Mouse (Mus musculus) midbrain, embryonic 12.5 days (tissue): ENCODE data around the gene Ston2. TPM values are rescaled to one million over a fixed set of nuclear protein-coding genes. Genes with fewer than 3 reads are reported as not detected.
A peak's percentile ranks its signal among the peaks of the same experiment; 100 is the strongest.

Experiments used
- ATAC-seq: fragments of 200-750 bp; cut with Nextera tagmentation; 2 replicates; pipeline ENCODE4 v1.8.0; 2017; ENCODE audit warnings: low read depth, moderate TSS enrichment, moderate library complexity; ENCODE audit not compliant: low FRiP score
- H3K27ac ChIP-seq: fragments of 300-500 bp; sonication (generic); replicated peaks from 2 replicates; pipeline ENCODE4 v1.5.1; 2016; ENCODE audit warnings: mild to moderate bottlenecking
- H3K27me3 ChIP-seq: fragments of 300-500 bp; sonication (generic); 2 replicates; pipeline ENCODE4 v1.6.1; 2016; ENCODE audit warnings: mild to moderate bottlenecking
- H3K36me3 ChIP-seq: fragments of 300-500 bp; sonication (generic); 2 replicates; pipeline ENCODE4 v1.6.1; 2016
- H3K4me1 ChIP-seq: fragments of 300-500 bp; sonication (generic); 2 replicates; pipeline ENCODE4 v1.6.1; 2016
- H3K4me2 ChIP-seq: fragments of 300-500 bp; sonication (generic); replicated peaks from 2 replicates; pipeline ENCODE4 v1.6.1; 2016; ENCODE audit warnings: mild to moderate bottlenecking, moderate library complexity
- H3K4me3 ChIP-seq: fragments of 300-500 bp; sonication (generic); 2 replicates; pipeline ENCODE4 v1.5.1; 2016; ENCODE audit warnings: mild to moderate bottlenecking
- H3K9ac ChIP-seq: fragments of 300-500 bp; sonication (generic); replicated peaks from 2 replicates; pipeline ENCODE4 v1.6.1; 2016; ENCODE audit warnings: mild to moderate bottlenecking, moderate library complexity
- H3K9me3 ChIP-seq: fragments of 300-500 bp; sonication (generic); 2 replicates; pipeline ENCODE4 v1.6.1; 2016; ENCODE audit warnings: mild to moderate bottlenecking
- WGBS: fragments of 180-500 bp; shearing (Covaris S2); methylation state at CpG from one replicate; pipeline ENCODE4 v1.1.7; 2016; 5-methylcytosine and 5-hydroxymethylcytosine counted together
- polyA plus RNA-seq: library from polyadenylated mRNA; unstranded; fragments of >200 nt; fragmentation: Nextera tagmentation; extraction: Ambion mirVana; gene quantifications from 2 replicates; pipeline ENCODE4 v1.2.1, GENCODE M21; 2016

Gene Ston2
- polyA plus RNA-seq, 1 experiment from 2014 or later: 8.0 TPM

- 62% methylated on average over 16 of the region's 16 CpGs for WGBS
- no peaks in the 10 kb centered on the region for H3K27me3 ChIP-seq
- H3K4me1 ChIP-seq: peaks cover 8% of the 10 kb centered on the region; the same call in 1 of the 2 replicates
- H3K4me3 ChIP-seq: no peak overlapping the region
- H3K36me3 ChIP-seq: no peaks in the 10 kb centered on the region
- H3K27ac ChIP-seq: no peak overlapping the region
- ATAC-seq: no peak
- H3K9ac ChIP-seq: no peak overlapping the region
- no peaks in the 10 kb centered on the region for H3K9me3 ChIP-seq
- no peak overlapping the region for H3K4me2 ChIP-seq
Observed at GRCm38 (mm10) chr12:91668529-91669245, 119.5 kb downstream of the Ston2 start.

GRCm38 (mm10) chr12:91667741-91668140 lies 120.4 kb downstream of the Ston2 start:
- Histone ChIP-seq H3K9ac (no peak overlapping the region), H3K36me3 (no peaks in the 10 kb centered on the region), H3K27ac (no peak overlapping the region), H3K4me3 (no peak overlapping the region), H3K9me3 (no peaks in the 10 kb centered on the region), H3K27me3 (no peaks in the 10 kb centered on the region), H3K4me2 (no peak overlapping the region), H3K4me1 (peaks cover 8% of the 10 kb centered on the region; the same call in 1 of the 2 replicates)
- WGBS: 90% methylated on average over 7 of the region's 7 CpGs
- ATAC-seq: no peak

GRCm38 (mm10) chr12:91666607-91667006 lies 121.6 kb downstream of the Ston2 start:
- Histone ChIP-seq H3K9ac (no peak overlapping the region), H3K4me1 (peaks cover 6% of the 10 kb centered on the region; the same call in 1 of the 2 replicates), H3K4me2 (no peak overlapping the region), H3K9me3 (no peaks in the 10 kb centered on the region), H3K27me3 (no peaks in the 10 kb centered on the region), H3K36me3 (no peaks in the 10 kb centered on the region), H3K27ac (no peak overlapping the region), H3K4me3 (no peak overlapping the region)
- WGBS: 90% methylated on average over 3 of the region's 3 CpGs
- ATAC-seq: no peak

- ATAC-seq: no peak
- H3K36me3 ChIP-seq: no peaks in the 10 kb centered on the region
- H3K27ac ChIP-seq: no peak overlapping the region
- peaks cover 6% of the 10 kb centered on the region; the same call in 1 of the 2 replicates for H3K4me1 ChIP-seq
- no peak overlapping the region for H3K9ac ChIP-seq
- no peak overlapping the region for H3K4me3 ChIP-seq
- no peaks in the 10 kb centered on the region for H3K9me3 ChIP-seq
- H3K27me3 ChIP-seq: no peaks in the 10 kb centered on the region
- H3K4me2 ChIP-seq: no peak overlapping the region
- 87% methylated on average over 5 of the region's 5 CpGs for WGBS
Observed at GRCm38 (mm10) chr12:91665431-91665830, 122.8 kb downstream of the Ston2 start.

GRCm38 (mm10) chr12:91663260-91663659 lies 124.9 kb downstream of the Ston2 start:
- H3K4me3 ChIP-seq: no peak overlapping the region
- H3K36me3 ChIP-seq: no peaks in the 10 kb centered on the region
- ATAC-seq: no peak
- WGBS: 93% methylated on average over 6 of the region's 6 CpGs
- no peaks in the 10 kb centered on the region for H3K27me3 ChIP-seq
- peaks cover 6% of the 10 kb centered on the region; the same call in 1 of the 2 replicates for H3K4me1 ChIP-seq
- no peak overlapping the region for H3K9ac ChIP-seq
- no peak overlapping the region for H3K4me2 ChIP-seq
- no peak overlapping the region for H3K27ac ChIP-seq
- H3K9me3 ChIP-seq: no peaks in the 10 kb centered on the region

- Histone ChIP-seq H3K4me2 (no peak overlapping the region), H3K4me1 (peaks cover 3% of the 10 kb centered on the region; the same call in 1 of the 2 replicates), H3K9me3 (no peaks in the 10 kb centered on the region), H3K36me3 (no peaks in the 10 kb centered on the region), H3K4me3 (no peak overlapping the region), H3K9ac (no peak overlapping the region), H3K27ac (no peak overlapping the region), H3K27me3 (no peaks in the 10 kb centered on the region)
- 89% methylated on average over 4 of the region's 4 CpGs for WGBS
- no peak for ATAC-seq
Observed at GRCm38 (mm10) chr12:91662844-91663243, 125.3 kb downstream of the Ston2 start.

GRCm38 (mm10) chr12:91660640-91661417 lies 127.4 kb downstream of the Ston2 start:
- Histone ChIP-seq H3K4me2 (no peak overlapping the region), H3K4me1 (no peaks in the 10 kb centered on the region), H3K9me3 (no peaks in the 10 kb centered on the region), H3K27ac (no peak overlapping the region), H3K4me3 (no peak overlapping the region), H3K36me3 (no peaks in the 10 kb centered on the region), H3K9ac (no peak overlapping the region), H3K27me3 (no peaks in the 10 kb centered on the region)
- WGBS: 91% methylated on average over 12 of the region's 12 CpGs
- no peak for ATAC-seq

GRCm38 (mm10) chr12:91654399-91655122 lies 133.6 kb downstream of the Ston2 start:
- Histone ChIP-seq H3K36me3 (no peaks in the 10 kb centered on the region), H3K27me3 (no peaks in the 10 kb centered on the region), H3K27ac (no peak overlapping the region), H3K9ac (no peak overlapping the region), H3K9me3 (no peaks in the 10 kb centered on the region), H3K4me1 (no peaks in the 10 kb centered on the region), H3K4me2 (no peak overlapping the region), H3K4me3 (no peak overlapping the region)
- ATAC-seq: no peak
- 72% methylated on average over 3 of the region's 3 CpGs for WGBS

GRCm38 (mm10) chr12:91648426-91648825 lies 139.8 kb downstream of the Ston2 start:
- Histone ChIP-seq H3K9ac (no peak overlapping the region), H3K4me2 (no peak overlapping the region), H3K4me3 (no peak overlapping the region), H3K36me3 (peaks cover 20% of the 10 kb centered on the region), H3K27me3 (no peaks in the 10 kb centered on the region), H3K4me1 (no peaks in the 10 kb centered on the region), H3K27ac (no peak overlapping the region), H3K9me3 (no peaks in the 10 kb centered on the region)
- ATAC-seq: no peak
- WGBS: 93% methylated on average over 17 of the region's 17 CpGs

- 77% methylated on average over 6 of the region's 6 CpGs for WGBS
- H3K27ac ChIP-seq: no peak overlapping the region
- no peaks in the 10 kb centered on the region for H3K9me3 ChIP-seq
- H3K4me2 ChIP-seq: no peak overlapping the region
- H3K36me3 ChIP-seq: peaks cover 20% of the 10 kb centered on the region
- H3K4me1 ChIP-seq: peaks cover 21% of the 10 kb centered on the region
- H3K27me3 ChIP-seq: no peaks in the 10 kb centered on the region
- H3K9ac ChIP-seq: no peak overlapping the region
- ATAC-seq: no peak
- no peak overlapping the region for H3K4me3 ChIP-seq
Observed at GRCm38 (mm10) chr12:91645361-91646123, 142.6 kb downstream of the Ston2 start.

- Histone ChIP-seq H3K9ac (no peak overlapping the region), H3K9me3 (no peaks in the 10 kb centered on the region), H3K36me3 (peaks cover 16% of the 10 kb centered on the region), H3K27me3 (no peaks in the 10 kb centered on the region), H3K4me3 (no peak overlapping the region), H3K27ac (0 out of 2 replicates have a peak overlapping the region, but pooled peaks have one; percentile 78), H3K4me1 (peaks cover 21% of the 10 kb centered on the region), H3K4me2 (no peak overlapping the region)
- no peak for ATAC-seq
- 76% methylated on average over 7 of the region's 7 CpGs for WGBS
Observed at GRCm38 (mm10) chr12:91643221-91643620, 145.0 kb downstream of the Ston2 start.
